Mouse (Mus musculus) ES-E14 (cell line): Measurements from ENCODE around the gene Itsn2.

Source experiments
- CHD2 ChIP-seq: IDR thresholded peaks from 2 replicates; pipeline ENCODE4 v1.6.1; 2014; ENCODE audit warnings: mild to moderate bottlenecking, low read depth, low read length, inconsistent platforms
- MAFK ChIP-seq: IDR thresholded peaks from 2 replicates; pipeline ENCODE4 v1.6.1; 2014; ENCODE audit warnings: mild to moderate bottlenecking, low read depth, low read length, inconsistent platforms; ENCODE audit not compliant: insufficient read depth
- ZC3H11A ChIP-seq: IDR thresholded peaks from 2 replicates; pipeline ENCODE4 v1.6.1; 2012; ENCODE audit warnings: low read depth, mild to moderate bottlenecking, inconsistent platforms, low read length, borderline replicate concordance
- ZNF384 ChIP-seq: IDR thresholded peaks from 2 replicates; pipeline ENCODE4 v1.6.1; 2012; ENCODE audit warnings: low read depth, low read length, inconsistent platforms

- TF ChIP-seq ZNF384 = no peak
- no peak for TF ChIP-seq MAFK
- TF ChIP-seq ZC3H11A = no peak
- no peak for TF ChIP-seq CHD2
These were observed at the start of gene Itsn2, which contains the start of gene Gm3625 for GRCm38 (mm10) chr12:4592541-4593165.
